Comparison of ENCODE assay signal across 12 mouse cellular contexts in genomic region chr3:89799476-89799875, GRCm38 (mm10). TPM values are rescaled to one million over a fixed set of nuclear protein-coding genes. Genes with fewer than 3 reads are reported as not detected.
DNase-seq lines count a peak whose midpoint lies in the region; ATAC-seq lines count a peak whose summit lies in the region.
"Had no signal": no experiment of that assay in that cellular context is flagged by ENCODE, and none has a peak within 500 bp of the region (broad histone marks: within the 10 kb centered on the region; RNA-seq: fewer than 3 reads in every experiment).

No protein-coding gene starts in this region.

- no peak for ATAC-seq in heart, embryonic 11.5 days (replicated peaks; ENCODE audit: insufficient number of reproducible peaks, low FRiP score, low TSS enrichment)
- no peak for ATAC-seq in neural tube, embryonic 11.5 days (ENCODE audit: insufficient read depth, low FRiP score, low TSS enrichment)
- no peak for ATAC-seq in monocyte, adult 5-6 weeks (replicated peaks; ENCODE audit: insufficient number of reproducible peaks, low FRiP score, low TSS enrichment, poor library complexity, severe bottlenecking)

- no peaks in the 10 kb centered on the region for H3K27me3 ChIP-seq in heart, embryonic 11.5 days (ENCODE audit: control insufficient read depth, insufficient read depth, low read length)
- no peaks in the 10 kb centered on the region for H3K27me3 ChIP-seq in neural tube, embryonic 11.5 days (ENCODE audit: control insufficient read depth, insufficient read depth, low read length)
- H3K27me3 ChIP-seq: CH12.LX had no signal

- peak overlapping the region; percentile 54 for H3K9ac ChIP-seq in heart, embryonic 11.5 days (ENCODE audit: low read depth, low read length)
- H3K9ac ChIP-seq in neural tube, embryonic 11.5 days (ENCODE audit: low read length), result no peak overlapping the region

- no peaks in the 10 kb centered on the region for H3K9me3 ChIP-seq in heart, embryonic 11.5 days (replicated peaks; ENCODE audit: control insufficient read depth, low read length)
- H3K9me3 ChIP-seq in neural tube, embryonic 11.5 days (ENCODE audit: control insufficient read depth, low read length), result no peaks in the 10 kb centered on the region

- H3K36me3 ChIP-seq in heart, embryonic 11.5 days (ENCODE audit: control insufficient read depth, insufficient read depth, low read length), result no peaks in the 10 kb centered on the region
- H3K36me3 ChIP-seq in neural tube, embryonic 11.5 days (ENCODE audit: control insufficient read depth, insufficient read depth, low read length), result no peaks in the 10 kb centered on the region

- no peak overlapping the region for H3K27ac ChIP-seq in heart, embryonic 11.5 days (ENCODE audit: low read depth, low read length)
- H3K27ac ChIP-seq in neural tube, embryonic 11.5 days (ENCODE audit: low read depth, low read length), result no peak overlapping the region

- DNase-seq in heart, postnatal 4 days, result no peak
- DNase-seq in neural tube, embryonic 11.5 days (ENCODE audit: low spot score), result no peak
- no peak for DNase-seq in neural tube, embryonic 10.5 days (ENCODE audit: extremely low spot score, low spot score)
- peak; percentile 22 for DNase-seq in liver
- DNase-seq in urinary bladder, adult 2 months (ENCODE audit: low spot score), result no peak
- no peak for DNase-seq in urinary bladder, adult 18-20 months (ENCODE audit: low spot score in 2 of 2)
- DNase-seq: gastrocnemius, postnatal 14 days; layer of hippocampus, adult 9-11 months had no signal

- no peaks in the 10 kb centered on the region for H3K4me1 ChIP-seq in heart, embryonic 11.5 days (ENCODE audit: control insufficient read depth, insufficient read depth, low read length)
- no peaks in the 10 kb centered on the region for H3K4me1 ChIP-seq in neural tube, embryonic 11.5 days (ENCODE audit: control insufficient read depth, insufficient read depth, low read length)

- H3K4me3 ChIP-seq in heart, embryonic 11.5 days (ENCODE audit: low read depth, low read length), result peak overlapping the region; percentile 37
- H3K4me3 ChIP-seq in neural tube, embryonic 11.5 days (ENCODE audit: low read depth, low read length), result no peak overlapping the region

- H3K4me2 ChIP-seq in heart, embryonic 11.5 days, result peak overlapping the region; percentile 65
- H3K4me2 ChIP-seq in neural tube, embryonic 11.5 days (ENCODE audit: low read depth), result peak overlapping the region; percentile 25; the same call in 1 of the 2 replicates

- 3% methylated on average over 13 of the region's 13 CpGs for WGBS in heart, embryonic 11.5 days (ENCODE audit: insufficient replicate concordance)
- WGBS in neural tube, embryonic 11.5 days, result 2% methylated on average over 13 of the region's 13 CpGs

RNA-seq across cellular contexts. Expression of gene Ube2q1, which starts 26.1 kb away (rescaled TPM):
- polyA plus RNA-seq in heart, embryonic 11.5 days (2014; fragmentation: Nextera tagmentation; extraction: Ambion mirVana), result 14.4 TPM in 2 replicates
- total RNA-seq in heart, postnatal 4 days (2021), result 10 to 100 TPM; 37.9 to 40.0 TPM
- 22.3 and 28.0 TPM in 2 replicates for polyA plus RNA-seq in neural tube, embryonic 11.5 days (2014; fragmentation: Nextera tagmentation; extraction: Ambion mirVana)
- polyA plus RNA-seq in urinary bladder, adult 2 months (2012; rRNA removed), result 25.7 and 38.1 TPM in 2 replicates
- 170 to 205 TPM (median 172 TPM) in 3 replicates for total RNA-seq in monocyte, adult 5-6 weeks (2017)

RNA-seq across cellular contexts. Expression of gene She, which starts 31.7 kb away (rescaled TPM):
- 6.7 and 6.9 TPM in 2 replicates for polyA plus RNA-seq in heart, embryonic 11.5 days (2014; fragmentation: Nextera tagmentation; extraction: Ambion mirVana)
- 10 to 100 TPM; 23.5 to 23.8 TPM for total RNA-seq in heart, postnatal 4 days (2021)
- 2.5 and 3.4 TPM in 2 replicates for polyA plus RNA-seq in neural tube, embryonic 11.5 days (2014; fragmentation: Nextera tagmentation; extraction: Ambion mirVana)
- 3.4 and 5.3 TPM in 2 replicates for polyA plus RNA-seq in urinary bladder, adult 2 months (2012; rRNA removed)
- total RNA-seq in monocyte, adult 5-6 weeks (2017), result not detected in 3 replicates
- total RNA-seq: CH12.LX; megakaryocyte-erythroid progenitor cell, adult 5-6 weeks had no signal

RNA-seq across cellular contexts. Expression of gene Chrnb2, which starts 35.0 kb away (rescaled TPM):
- 0.24 and 0.27 TPM in 2 replicates for polyA plus RNA-seq in heart, embryonic 11.5 days (2014; fragmentation: Nextera tagmentation; extraction: Ambion mirVana)
- total RNA-seq in heart, postnatal 4 days (2021), result under 1 TPM; 0.09 to 0.17 TPM
- 17.9 and 20.8 TPM in 2 replicates for polyA plus RNA-seq in neural tube, embryonic 11.5 days (2014; fragmentation: Nextera tagmentation; extraction: Ambion mirVana)
- 1.1 and 1.3 TPM in 2 replicates for polyA plus RNA-seq in urinary bladder, adult 2 months (2012; rRNA removed)
- total RNA-seq in monocyte, adult 5-6 weeks (2017), result 1.2 to 1.6 TPM (median 1.3 TPM) in 3 replicates
